Mouse (Mus musculus): ENCODE measurements around the gene Yae1d1.
A peak's percentile ranks its signal among the peaks of the same experiment; 100 is the strongest.
"Not testable (repeated sequence)": the region's sequence is repeated elsewhere in the genome, so short reads cannot be mapped to it uniquely, and the experiment has no call there.

The Yae1d1 gene

DNA sequence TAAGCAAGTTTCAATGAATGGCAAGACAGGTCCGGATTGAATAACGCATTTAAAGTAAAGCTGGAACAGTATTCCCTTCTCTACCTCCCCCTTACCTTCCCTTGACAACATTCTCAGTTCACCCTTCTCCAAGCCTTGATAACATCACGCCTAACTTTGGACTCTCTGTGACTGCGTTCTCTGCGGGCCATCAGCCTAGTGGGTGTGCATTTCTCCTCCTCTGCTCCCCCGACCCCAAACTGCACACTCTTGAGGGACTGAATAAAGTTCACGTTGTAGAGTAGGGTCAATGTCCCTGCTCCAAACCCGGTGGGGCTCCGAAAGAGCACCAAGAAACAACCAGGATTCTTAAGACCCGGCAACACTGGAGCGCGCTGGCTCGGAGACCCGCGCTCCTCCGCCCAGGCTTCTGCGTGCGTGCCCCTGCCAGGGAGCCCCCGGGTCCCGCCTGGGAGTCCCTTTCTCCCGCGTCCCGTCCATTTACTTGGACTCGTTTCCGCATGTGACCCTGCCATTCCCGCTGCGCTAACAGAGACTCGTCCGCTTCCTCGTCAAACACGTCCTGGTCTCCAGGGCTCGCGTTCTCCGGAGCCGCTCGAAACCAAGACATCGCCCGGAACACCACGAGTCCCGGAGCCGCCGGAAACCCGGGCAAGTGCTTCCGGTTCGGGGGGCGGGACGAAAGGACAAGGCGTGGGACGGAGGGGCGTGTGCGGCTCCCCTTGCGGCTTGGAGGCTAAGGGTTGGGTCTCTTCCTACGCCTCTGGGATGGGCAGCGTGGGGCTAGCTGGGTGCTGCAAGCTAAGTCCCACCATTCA lies at the start of gene Yae1d1:
TSS of gene Yae1d1 (minus strand) at position 653 of the 818 bp plus-strand sequence.
- peak; percentile 84 for DNase-seq (ENCODE audit: low read depth)

DNA sequence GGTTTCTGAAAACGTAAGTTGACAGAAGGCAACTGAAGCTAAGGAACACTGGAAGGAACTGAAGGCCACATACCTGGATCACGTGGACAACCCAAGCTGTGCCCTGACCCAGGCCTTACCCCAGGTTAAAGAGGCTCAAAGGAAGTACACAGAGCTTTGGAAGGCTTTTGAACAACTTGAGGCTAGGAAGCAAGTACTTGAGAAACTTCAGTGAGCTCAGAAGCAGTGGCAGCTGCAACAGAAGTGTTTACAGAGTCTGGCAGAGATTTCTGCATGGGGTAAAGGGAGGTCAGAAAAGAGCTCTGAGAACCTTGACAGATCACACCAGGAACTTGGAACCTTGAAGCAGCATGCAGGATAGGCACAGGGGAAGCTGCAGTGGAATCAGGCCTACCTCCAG lies 45.7 kb upstream of the Yae1d1 start:
- DNase-seq (ENCODE audit: low read depth): no peak

DNA sequence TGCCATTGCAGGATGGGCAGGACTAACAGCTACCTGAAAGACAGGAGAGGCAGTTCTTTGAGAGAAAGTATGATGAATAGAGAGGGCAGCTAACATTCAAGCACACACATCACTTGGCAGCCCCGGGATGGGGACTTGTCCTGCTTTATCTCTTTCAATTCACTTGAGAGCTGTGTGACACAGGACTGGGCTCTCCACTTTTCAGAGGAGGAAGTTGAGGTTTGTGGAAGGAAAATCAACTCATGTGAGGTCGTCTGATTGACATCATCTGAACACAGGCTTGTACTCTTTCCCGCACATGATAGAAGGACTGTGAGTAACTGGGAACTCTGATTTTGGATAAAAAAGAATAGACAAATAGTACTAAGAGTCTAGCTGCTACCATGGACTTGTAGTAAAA lies 23.5 kb upstream of the Yae1d1 start:
- no peak for DNase-seq (ENCODE audit: low read depth)

GRCm38 (mm10) chr13:18013205-18013604 lies 20.1 kb upstream of the Yae1d1 start:
- no peak for DNase-seq (ENCODE audit: low read depth)

DNA sequence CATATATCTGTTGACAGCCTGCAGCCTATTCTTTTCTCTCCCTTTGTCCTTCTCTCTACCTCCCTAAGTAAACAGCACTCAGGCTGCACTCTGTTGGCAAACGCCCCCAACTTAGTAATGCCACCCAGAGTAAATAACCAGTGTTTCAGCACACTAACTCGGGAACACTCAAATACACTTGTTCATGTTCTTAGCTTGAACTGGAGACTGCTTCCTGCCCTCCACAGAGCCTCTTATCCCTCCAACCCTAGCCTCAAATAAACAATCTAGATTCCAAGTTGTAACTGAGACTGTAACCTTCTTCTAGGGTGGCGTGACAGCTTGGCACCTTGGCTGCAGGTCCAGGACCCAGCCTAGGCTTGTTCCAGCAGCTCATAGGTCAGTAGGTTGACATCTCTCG lies 17.9 kb upstream of the Yae1d1 start:
- DNase-seq (ENCODE audit: low read depth): no peak

DNA sequence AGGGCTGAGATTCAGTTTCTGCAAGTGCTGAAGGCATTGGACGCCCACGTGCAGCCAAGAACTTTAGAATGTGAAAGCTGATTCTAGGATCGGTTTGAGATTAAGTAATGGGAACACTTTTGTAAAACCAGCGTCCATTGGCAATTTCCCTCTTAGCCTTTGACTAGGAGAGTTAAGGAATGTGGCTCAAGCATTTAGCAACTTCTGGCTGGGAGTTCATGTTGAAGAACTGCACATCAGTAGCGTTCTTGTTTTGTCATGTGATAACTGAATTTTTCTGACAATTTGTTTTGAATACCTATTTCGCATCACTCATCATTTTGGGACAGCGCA lies 332 bp upstream of the Yae1d1 start:
- no peak for DNase-seq (ENCODE audit: low read depth)

GRCm38 (mm10) chr13:17992009-17992408 lies 1.1 kb downstream of the Yae1d1 start:
- no peak for DNase-seq (ENCODE audit: low read depth)

GRCm38 (mm10) chr13:17983194-17983593 lies 10.0 kb downstream of the Yae1d1 start:
- DNase-seq (ENCODE audit: low read depth): no peak

DNA sequence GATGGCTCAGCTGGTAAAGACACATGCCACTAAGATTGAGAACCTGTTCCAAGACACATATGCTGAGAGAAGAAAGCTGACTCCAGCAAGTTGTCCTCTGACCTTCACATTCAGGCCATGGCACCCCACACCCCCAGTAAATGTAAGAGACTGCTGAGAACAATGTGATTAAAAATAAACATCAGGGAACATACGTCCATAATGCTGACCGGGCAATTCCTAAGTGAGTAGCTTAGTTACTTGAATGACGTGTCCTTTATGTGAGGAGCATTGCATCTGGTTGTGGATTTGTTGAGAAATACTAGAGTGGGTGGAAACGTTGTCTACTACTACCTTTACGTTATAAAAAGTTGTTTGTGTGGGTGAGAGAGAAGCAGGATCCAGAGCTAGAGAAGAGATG lies 10.5 kb downstream of the Yae1d1 start:
- no peak for DNase-seq (ENCODE audit: low read depth)

DNA sequence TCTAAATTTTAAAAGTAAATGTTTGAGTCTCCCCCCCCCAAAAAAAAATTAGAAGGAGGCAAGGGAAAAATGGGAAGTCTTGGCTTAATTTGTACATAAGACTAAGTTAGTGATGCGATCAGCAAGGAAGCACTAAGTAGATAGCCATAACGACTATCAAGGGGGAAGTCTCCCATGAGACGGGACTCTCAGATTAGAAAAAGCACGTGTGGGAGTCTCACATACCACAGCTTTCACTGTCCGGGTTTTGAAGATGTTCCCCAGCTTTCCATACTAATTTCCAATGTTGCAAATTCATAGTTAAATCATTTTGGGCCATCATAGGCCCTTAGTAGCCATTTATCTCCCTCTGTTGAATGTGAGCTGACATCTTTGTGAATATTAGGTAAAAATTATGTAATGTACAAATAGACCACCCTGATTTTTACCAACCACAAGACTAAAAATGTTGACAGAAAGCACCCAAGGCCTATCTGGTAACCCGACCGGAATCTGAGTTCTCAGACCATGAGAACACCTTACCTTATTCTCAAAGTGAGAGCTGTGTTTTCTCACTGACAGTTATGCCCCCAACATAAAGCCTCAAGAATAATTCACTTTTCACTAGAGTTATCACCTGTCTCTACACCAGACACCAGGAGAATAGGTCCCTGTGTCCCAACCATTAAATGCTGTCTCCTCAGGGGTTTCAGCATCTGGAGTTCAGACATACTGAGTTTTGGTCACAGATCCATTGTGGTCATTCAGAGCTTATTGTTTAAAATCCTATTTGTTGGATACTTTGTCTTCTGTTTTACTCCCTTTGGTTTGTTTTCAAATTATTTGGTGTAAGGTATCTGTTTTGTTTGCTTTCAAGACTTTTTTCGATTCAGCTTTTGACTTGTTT lies 16.1 kb downstream of the Yae1d1 start:
- DNase-seq (ENCODE audit: low read depth): no peak

- peak; percentile 67 for DNase-seq (ENCODE audit: low read depth)
Measured at GRCm38 (mm10) chr13:17975891-17976290, 17.3 kb downstream of the Yae1d1 start.

GRCm38 (mm10) chr13:17975457-17975856 lies 17.7 kb downstream of the Yae1d1 start:
- DNase-seq (ENCODE audit: low read depth): no peak

DNA sequence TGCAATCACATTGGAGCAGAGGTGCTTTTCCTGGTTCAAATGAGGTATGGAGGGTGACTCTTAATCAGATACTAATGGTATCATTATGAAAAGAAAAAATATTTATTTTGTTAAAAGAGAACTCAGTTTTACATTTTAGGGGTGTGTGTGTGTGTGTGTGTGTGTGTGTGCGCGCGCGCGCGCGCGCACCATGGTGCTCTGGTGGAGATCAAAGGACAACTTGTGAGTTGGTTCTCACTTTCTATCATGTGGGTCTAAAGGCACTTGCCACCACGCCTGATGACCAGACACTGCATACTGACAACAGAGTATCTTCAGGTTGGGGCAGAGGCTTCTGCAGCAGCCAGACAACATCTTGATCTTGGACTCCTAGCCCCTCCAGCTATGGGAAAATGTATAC lies 18.4 kb downstream of the Yae1d1 start:
- no peak for DNase-seq (ENCODE audit: low read depth)

DNA sequence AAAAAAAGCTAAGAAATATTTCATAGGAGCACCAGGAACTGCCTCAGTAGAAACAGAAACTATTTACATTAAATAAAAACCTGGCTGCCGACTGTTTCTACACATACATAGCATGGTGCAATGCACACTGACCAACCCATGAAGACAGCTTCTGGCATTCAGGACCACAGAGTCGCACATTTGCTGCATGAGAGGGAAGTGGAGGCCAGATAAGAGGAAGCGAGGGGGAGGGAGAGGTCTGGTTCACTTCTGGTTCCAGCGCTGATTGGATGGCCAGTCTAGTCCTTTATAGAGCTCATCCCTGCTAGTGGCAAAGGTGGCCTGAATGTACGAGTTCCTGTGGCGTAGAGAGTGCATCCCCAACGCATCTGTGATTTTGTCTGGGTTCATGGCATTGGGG lies 32.5 kb downstream of the Yae1d1 start:
- DNase-seq (ENCODE audit: low read depth): no peak

GRCm38 (mm10) chr13:17954282-17954681 lies 38.9 kb downstream of the Yae1d1 start:
- DNase-seq (ENCODE audit: low read depth): no peak

DNA sequence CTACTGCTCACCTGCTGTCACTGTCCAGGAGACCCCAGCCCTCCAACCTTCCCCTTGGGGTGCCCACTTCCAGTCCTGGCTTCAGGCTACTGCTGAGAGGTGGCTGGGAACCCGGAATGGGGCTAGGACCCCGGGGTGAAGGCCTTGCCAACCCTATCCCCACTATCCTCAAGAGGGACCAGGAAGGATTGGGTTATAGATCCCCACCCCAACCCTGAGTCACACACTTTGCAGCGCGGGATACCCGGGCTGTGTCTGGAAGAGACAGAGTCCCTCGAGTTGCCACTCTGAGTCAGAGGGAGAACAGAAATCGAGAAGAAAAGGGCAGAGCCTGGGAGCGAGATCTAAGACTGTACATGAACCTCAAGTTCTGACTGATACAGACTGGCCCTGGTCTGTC lies 42.6 kb downstream of the Yae1d1 start:
- not testable (repeated sequence) for DNase-seq (ENCODE audit: low read depth)

GRCm38 (mm10) chr13:17949555-17949954 lies 43.6 kb downstream of the Yae1d1 start:
- no peak for DNase-seq (ENCODE audit: low read depth)

GRCm38 (mm10) chr13:17944078-17944917 lies 48.9 kb downstream of the Yae1d1 start, which contains the start of gene Rala:
Gene Rala (minus strand): TSS chr13:17944239.
- peak; percentile 61 for DNase-seq (ENCODE audit: low read depth)

DNA sequence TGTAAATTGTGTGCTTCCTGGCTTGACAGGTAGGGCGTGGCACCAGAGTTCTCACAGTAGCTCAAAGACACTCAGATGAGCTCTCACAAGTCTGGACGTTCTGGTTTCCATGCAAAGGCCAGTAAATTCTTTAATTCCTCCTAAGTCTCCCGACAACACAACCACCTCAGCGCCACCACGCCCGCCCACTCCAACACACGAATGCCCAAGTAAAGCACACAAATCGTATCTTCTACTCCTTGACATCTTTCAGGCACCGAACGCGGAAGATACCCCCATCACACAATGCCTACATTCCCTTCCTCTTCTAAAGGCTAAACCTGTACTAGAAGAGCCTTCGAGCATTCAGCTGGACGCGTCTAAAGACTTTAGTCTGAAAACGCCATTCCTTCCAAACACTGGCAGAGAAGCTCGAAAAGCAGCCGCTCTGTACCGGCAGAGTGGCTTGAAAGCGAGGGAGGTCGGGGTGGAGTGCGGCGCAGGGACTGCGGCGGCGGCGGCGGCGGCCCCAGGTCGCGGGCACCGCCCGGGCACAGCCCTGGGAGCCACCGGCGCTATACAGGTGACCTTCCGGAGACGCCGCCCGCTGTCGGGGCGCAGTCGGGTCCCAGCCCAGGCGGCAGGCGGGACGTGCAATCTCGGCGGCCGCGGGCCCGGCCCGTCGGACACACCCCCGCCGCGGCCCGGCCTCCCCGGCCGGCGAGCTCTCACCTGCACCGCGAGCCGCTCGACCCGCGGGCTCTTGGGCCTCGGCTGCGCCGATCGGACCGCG lies 49.7 kb downstream of the Yae1d1 start:
- DNase-seq (ENCODE audit: low read depth): no peak

- no peak for DNase-seq (ENCODE audit: low read depth)
Measured at GRCm38 (mm10) chr13:17942338-17942737, 50.8 kb downstream of the Yae1d1 start.
